Mouse (Mus musculus): ENCODE measurements at regions not wholly inside any gene's neighbourhood (a gene's known extent, or its start where the extent isn't known, plus 50 kb on each side); places are given as distances from the start of the nearest gene placed in this dataset.

- TF ChIP-seq UBTF (IDR thresholded peaks at IDR 0.05; ENCODE audit: low read depth, low read length) (no peak), CTCF (conservative IDR thresholded peaks at IDR 0.05 in 1 of 2, IDR thresholded peaks at IDR 0.05 in 1 of 2; ENCODE audit: low read depth in 2 of 2, low read length in 2 of 2) (no peak), MYC (IDR thresholded peaks at IDR 0.05; ENCODE audit: low read depth, low read length) (no peak), POLR2A (IDR thresholded peaks at IDR 0.05; ENCODE audit: low read depth, low read length) (no peak), TCF12 (IDR thresholded peaks at IDR 0.05; ENCODE audit: low read depth, low read length) (no peak), USF1 (IDR thresholded peaks at IDR 0.05; ENCODE audit: low read depth, low read length) (no peak), EP300 (IDR thresholded peaks at IDR 0.05; ENCODE audit: low read length) (no peak), ETS1 (conservative IDR thresholded peaks at IDR 0.05; ENCODE audit: low read depth, low read length) (no peak), ZMIZ1 (IDR thresholded peaks at IDR 0.05; ENCODE audit: low read depth, low read length) (no peak)
These were observed 58.9 kb upstream of the Cachd1 start for GRCm38 (mm10) chr4:100717601-100718000.
